Mouse (Mus musculus) olfactory bulb, adult 2 months (tissue): Measurements from ENCODE around the gene Prpf4. TPM values are rescaled to one million over a fixed set of nuclear protein-coding genes. Genes with fewer than 3 reads are reported as not detected.

Source experiments
- H3K27ac ChIP-seq: fragments of 200-500 bp; 2 replicates; pipeline ENCODE4 v1.5.1; 2012; ENCODE audit warnings: low read depth, low read length; ENCODE audit not compliant: insufficient read depth
- H3K4me1 ChIP-seq: fragments of 200-500 bp; 2 replicates; pipeline ENCODE4 v1.6.1; 2012; ENCODE audit warnings: low read length; ENCODE audit not compliant: control insufficient read depth, insufficient read depth
- H3K4me3 ChIP-seq: fragments of 200-500 bp; 2 replicates; pipeline ENCODE4 v1.5.1; 2012; ENCODE audit warnings: mild to moderate bottlenecking, low read depth, low read length, moderate library complexity; ENCODE audit not compliant: insufficient read depth
- CTCF ChIP-seq: fragments of 200-500 bp; IDR thresholded peaks from 2 replicates; pipeline ENCODE4 v1.5.1; 2012; ENCODE audit warnings: low read depth, mild to moderate bottlenecking, low read length, moderate library complexity; ENCODE audit not compliant: insufficient read depth
- POLR2A ChIP-seq: fragments of 200-500 bp; IDR thresholded peaks from 2 replicates; pipeline ENCODE4 v1.6.1; 2012; ENCODE audit warnings: mild to moderate bottlenecking, low read depth, low read length, moderate library complexity; ENCODE audit not compliant: insufficient read depth
- WGBS: fragments of 180-500 bp; shearing (Covaris S2); methylation state at CpG from one replicate; pipeline ENCODE4 v1.1.7; 2018; 5-methylcytosine and 5-hydroxymethylcytosine counted together
- polyA plus RNA-seq: library from polyadenylated mRNA; stranded (reverse); fragments of >200 nt; gene quantifications from 2 replicates; pipeline ENCODE4 v1.2.4, GENCODE M21; 2012; ENCODE audit warnings: low replicate concordance; ENCODE audit not compliant: missing spikeins, insufficient read depth, insufficient read length

Gene Prpf4
- polyA plus RNA-seq, 1 experiment = not detected

GRCm38 (mm10) chr4:62427978-62428758, 19.6 kb downstream of the Prpf4 start:
- H3K4me1 ChIP-seq = no peaks in the 10 kb centered on the region
- TF ChIP-seq POLR2A = no peak
- TF ChIP-seq CTCF = no peak
- no peak overlapping the region for H3K4me3 ChIP-seq
- H3K27ac ChIP-seq = no peak overlapping the region
- WGBS = 79% methylated on average over 17 of the region's 17 CpGs

- Histone ChIP-seq H3K4me1 (no peaks in the 10 kb centered on the region), H3K27ac (no peak overlapping the region), H3K4me3 (no peak overlapping the region)
- TF ChIP-seq CTCF = no peak
- TF ChIP-seq POLR2A = no peak
- WGBS = 90% methylated on average over 9 of the region's 9 CpGs
Observed at GRCm38 (mm10) chr4:62429616-62430015, 21.0 kb downstream of the Prpf4 start.

GRCm38 (mm10) chr4:62430678-62431077, 22.1 kb downstream of the Prpf4 start:
- H3K27ac ChIP-seq = no peak overlapping the region
- no peak overlapping the region for H3K4me3 ChIP-seq
- H3K4me1 ChIP-seq = no peaks in the 10 kb centered on the region
- TF ChIP-seq POLR2A (no peak), CTCF (no peak)

GRCm38 (mm10) chr4:62431522-62431921, 22.9 kb downstream of the Prpf4 start:
- 76% methylated on average over 4 of the region's 4 CpGs for WGBS
- no peak overlapping the region for H3K27ac ChIP-seq
- H3K4me1 ChIP-seq = no peaks in the 10 kb centered on the region
- no peak overlapping the region for H3K4me3 ChIP-seq
- TF ChIP-seq CTCF (no peak), POLR2A (no peak)

- Histone ChIP-seq H3K4me3 (no peak overlapping the region), H3K4me1 (no peaks in the 10 kb centered on the region), H3K27ac (no peak overlapping the region)
- no peak for TF ChIP-seq CTCF
- 76% methylated on average over 7 of the region's 7 CpGs for WGBS
Observed at GRCm38 (mm10) chr4:62433939-62434870, 25.6 kb downstream of the Prpf4 start.

GRCm38 (mm10) chr4:62435081-62435480, 26.5 kb downstream of the Prpf4 start, which contains the start of gene Rnf183:
Gene Rnf183, minus strand, starts transcription at chr4:62435252.
- Histone ChIP-seq H3K4me1 (no peaks in the 10 kb centered on the region), H3K27ac (no peak within 1 kb of the TSS), H3K4me3 (no peak within 1 kb of the TSS)
- no peak for TF ChIP-seq POLR2A
- no peak for TF ChIP-seq CTCF
- WGBS = 85% methylated on average over 6 of the region's 6 CpGs

GRCm38 (mm10) chr4:62437256-62437778, 28.7 kb downstream of the Prpf4 start:
- Histone ChIP-seq H3K4me3 (no peak overlapping the region), H3K27ac (no peak overlapping the region), H3K4me1 (no peaks in the 10 kb centered on the region)
- TF ChIP-seq CTCF = no peak
- TF ChIP-seq POLR2A = no peak
- 95% methylated on average over 3 of the region's 3 CpGs for WGBS

GRCm38 (mm10) chr4:62437871-62438270, 29.3 kb downstream of the Prpf4 start:
- H3K4me3 ChIP-seq = no peak overlapping the region
- no peaks in the 10 kb centered on the region for H3K4me1 ChIP-seq
- 85% methylated on average over 7 of the region's 7 CpGs for WGBS
- TF ChIP-seq CTCF (no peak), POLR2A (no peak)
- H3K27ac ChIP-seq = no peak overlapping the region

- TF ChIP-seq CTCF (no peak), POLR2A (no peak)
- Histone ChIP-seq H3K27ac (no peak overlapping the region), H3K4me3 (no peak overlapping the region), H3K4me1 (no peaks in the 10 kb centered on the region)
- 66% methylated on average over 4 of the region's 4 CpGs for whole genome bisulfite sequencing
Observed at GRCm38 (mm10) chr4:62439793-62440192, 31.2 kb downstream of the Prpf4 start.
